Mouse (Mus musculus): ENCODE data around the gene Begain. TPM values are rescaled to one million over a fixed set of nuclear protein-coding genes. Genes with fewer than 3 reads are reported as not detected.

The Begain gene
- total RNA-seq, 1 experiment from 2014 or later = 5.8 TPM

Other genes starting within 250 kb of the Begain start
- gene Slc25a29, start 232.3 kb downstream of the Begain start, total RNA-seq (2021) = 13.5 and 16.2 TPM in 2 replicates
- 16.3 and 33.9 TPM in 2 replicates for gene Slc25a47, start 232.2 kb downstream of the Begain start, total RNA-seq (2021)
- gene Wdr25, start 174.6 kb downstream of the Begain start, total RNA-seq (2021) = 4.9 and 6.7 TPM in 2 replicates
- 50.3 and 56.5 TPM in 2 replicates for gene Wars, start 174.0 kb downstream of the Begain start, total RNA-seq (2021)

All from adrenal gland, postnatal 14 days (tissue).